Comparison of ENCODE assay signal across 9 mouse cellular contexts in the genomic region with DNA sequence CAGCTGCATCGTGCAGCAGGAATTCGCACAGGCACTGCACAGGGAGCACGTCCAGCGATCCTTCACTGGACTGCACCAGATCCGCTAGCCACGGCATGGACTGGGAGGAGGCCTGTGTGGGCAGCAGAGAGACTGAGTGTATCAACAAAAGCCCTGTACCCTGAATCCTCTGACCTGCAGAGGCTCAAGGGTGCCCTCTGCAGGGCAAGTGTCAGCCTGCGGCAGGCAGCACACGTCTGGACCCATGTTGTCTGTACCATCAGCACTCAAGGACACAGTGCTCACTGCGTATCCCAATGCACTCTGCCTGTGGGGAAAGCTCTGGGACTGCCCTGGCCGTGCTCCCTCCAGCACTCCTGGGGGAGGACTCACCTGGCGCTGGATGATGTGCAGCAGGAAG. TPM values are rescaled to one million over a fixed set of nuclear protein-coding genes. Genes with fewer than 3 reads are reported as not detected.
DNase-seq lines count a peak whose midpoint lies in the region; ATAC-seq lines count a peak whose summit lies in the region.
"Had no signal": no experiment of that assay in that cellular context is flagged by ENCODE, and none has a peak within 500 bp of the region (broad histone marks: within the 10 kb centered on the region; RNA-seq: fewer than 3 reads in every experiment).

No protein-coding gene starts in this region.

- H3K4me2 ChIP-seq in midbrain, embryonic 12.5 days (replicated peaks): no peak overlapping the region
- H3K4me2 ChIP-seq in midbrain, embryonic 13.5 days (replicated peaks): no peak overlapping the region
- H3K4me2 ChIP-seq: neural tube, embryonic 12.5 days had no signal

- no peak overlapping the region for H3K9ac ChIP-seq in midbrain, embryonic 12.5 days (replicated peaks)
- H3K9ac ChIP-seq in midbrain, embryonic 13.5 days (replicated peaks): no peak overlapping the region
- H3K9ac ChIP-seq: neural tube, embryonic 12.5 days had no signal

- DNase-seq in cerebellum, postnatal 10 days: peak; percentile 57 to 62
- DNase-seq in cerebellum, adult 11 months: no peak
- DNase-seq in embryo, embryonic 10 days (ENCODE audit: low spot score): peak; percentile 53
- DNase-seq in mesoderm, embryonic 11.5 days (ENCODE audit: low read depth, low spot score): peak; percentile 54
- DNase-seq in heart, postnatal 4 days: no peak
- DNase-seq in frontal cortex, postnatal 14 days (ENCODE audit: low spot score in 2 of 2): no peak

- H3K4me3 ChIP-seq in midbrain, embryonic 12.5 days: no peak overlapping the region
- no peak overlapping the region for H3K4me3 ChIP-seq in midbrain, embryonic 13.5 days (replicated peaks)
- H3K4me3 ChIP-seq: neural tube, embryonic 12.5 days had no signal

- peaks cover 100% of the 10 kb centered on the region for H3K36me3 ChIP-seq in midbrain, embryonic 12.5 days
- H3K36me3 ChIP-seq in midbrain, embryonic 13.5 days: peaks cover 100% of the 10 kb centered on the region

- H3K27ac ChIP-seq in midbrain, embryonic 12.5 days (replicated peaks): no peak overlapping the region
- no peak overlapping the region for H3K27ac ChIP-seq in midbrain, embryonic 13.5 days
- H3K27ac ChIP-seq: neural tube, embryonic 12.5 days had no signal

- H3K9me3 ChIP-seq in midbrain, embryonic 12.5 days: no peaks in the 10 kb centered on the region
- no peaks in the 10 kb centered on the region for H3K9me3 ChIP-seq in midbrain, embryonic 13.5 days
- H3K9me3 ChIP-seq: neural tube, embryonic 12.5 days had no signal

- ATAC-seq in midbrain, embryonic 12.5 days (ENCODE audit: low FRiP score, low read depth): peak; percentile 50; the same call in 1 of the 2 replicates
- ATAC-seq in midbrain, embryonic 13.5 days: no peak

- H3K27me3 ChIP-seq in midbrain, embryonic 12.5 days: no peaks in the 10 kb centered on the region
- H3K27me3 ChIP-seq in midbrain, embryonic 13.5 days: no peaks in the 10 kb centered on the region
- H3K27me3 ChIP-seq: neural tube, embryonic 12.5 days had no signal

- H3K4me1 ChIP-seq in midbrain, embryonic 12.5 days: no peaks in the 10 kb centered on the region
- H3K4me1 ChIP-seq in midbrain, embryonic 13.5 days (replicated peaks): no peaks in the 10 kb centered on the region
- H3K4me1 ChIP-seq: neural tube, embryonic 12.5 days had no signal

- WGBS in midbrain, embryonic 12.5 days: 77% methylated on average over 11 of the region's 11 CpGs
- 71% methylated on average over 11 of the region's 11 CpGs for WGBS in midbrain, embryonic 13.5 days

RNA-seq across cellular contexts. Expression of a gene that starts 11.2 kb away (rescaled TPM):
- 36.3 and 39.8 TPM in 2 replicates for polyA plus RNA-seq in midbrain, embryonic 12.5 days (2016; fragmentation: Nextera tagmentation; extraction: Ambion mirVana)
- 24.0 and 28.9 TPM in 2 replicates for polyA plus RNA-seq in midbrain, embryonic 13.5 days (2015; fragmentation: Nextera tagmentation; extraction: Ambion mirVana)
- total RNA-seq in heart, postnatal 4 days (2021): 10 to 100 TPM; 50.6 to 54.8 TPM

RNA-seq across cellular contexts. Expression of a gene that starts 27.0 kb away (rescaled TPM):
- polyA plus RNA-seq in midbrain, embryonic 12.5 days (2016; fragmentation: Nextera tagmentation; extraction: Ambion mirVana): 11.4 and 11.6 TPM in 2 replicates
- polyA plus RNA-seq in midbrain, embryonic 13.5 days (2015; fragmentation: Nextera tagmentation; extraction: Ambion mirVana): 15.4 TPM in 2 replicates
- total RNA-seq in heart, postnatal 4 days (2021): 10 to 100 TPM; 28.1 to 29.1 TPM

RNA-seq across cellular contexts. Expression of a gene that starts 28.2 kb away (rescaled TPM):
- polyA plus RNA-seq in midbrain, embryonic 12.5 days (2016; fragmentation: Nextera tagmentation; extraction: Ambion mirVana): 7.8 and 8.4 TPM in 2 replicates
- polyA plus RNA-seq in midbrain, embryonic 13.5 days (2015; fragmentation: Nextera tagmentation; extraction: Ambion mirVana): 7.5 and 8.9 TPM in 2 replicates
- 1 to 10 TPM; 4.7 to 5.6 TPM for total RNA-seq in heart, postnatal 4 days (2021)

RNA-seq across cellular contexts. Expression of a gene that starts 55.4 kb away (rescaled TPM):
- polyA plus RNA-seq in midbrain, embryonic 12.5 days (2016; fragmentation: Nextera tagmentation; extraction: Ambion mirVana): 0.25 and 0.75 TPM in 2 replicates
- 0.19 and 0.35 TPM in 2 replicates for polyA plus RNA-seq in midbrain, embryonic 13.5 days (2015; fragmentation: Nextera tagmentation; extraction: Ambion mirVana)
- under 1 TPM; 0.07 to 0.14 TPM for total RNA-seq in heart, postnatal 4 days (2021)

Comparison
In these comparisons a context has a peak if more than half of its experiments do, and no peak if none do; other contexts are left out.
1. DNase-seq: peak in cerebellum, postnatal 10 days (2 of 2), embryo, embryonic 10 days (single experiment) and mesoderm, embryonic 11.5 days (single experiment); none in cerebellum, adult 11 months (single experiment), heart, postnatal 4 days (single experiment) and frontal cortex, postnatal 14 days (0 of 2).